Mouse (Mus musculus): ENCODE results near the gene Krt72.
A peak's percentile ranks its signal among the peaks of the same experiment; 100 is the strongest.

Gene Krt72

DNA sequence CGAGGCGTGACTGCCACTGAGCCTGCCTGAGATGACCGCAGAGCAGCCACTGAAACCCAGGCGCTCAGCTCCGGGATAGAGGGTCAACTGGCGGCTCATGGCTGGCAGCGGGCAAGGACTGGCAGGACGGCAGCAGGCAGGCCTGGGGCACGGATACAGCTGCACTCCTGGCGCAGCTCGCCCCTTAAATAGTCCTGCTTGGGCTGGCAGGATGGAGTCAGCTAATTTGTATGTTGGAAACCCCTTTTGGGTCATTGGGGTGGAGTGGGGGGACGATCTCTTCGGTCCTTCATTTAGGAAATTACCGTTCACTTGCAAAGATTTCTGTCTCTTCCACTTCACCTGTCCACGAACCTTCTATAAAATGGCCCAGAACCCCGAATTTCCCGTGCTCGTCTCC, at the start of gene Krt72:
Gene Krt72 (minus strand): TSS at position 101 of the 400 bp plus-strand sequence.
- no peak for DNase-seq (ENCODE audit: low spot score)

- DNase-seq (ENCODE audit: low spot score), result no peak
Observed at GRCm38 (mm10) chr15:101834784-101835328, 48.6 kb upstream of the Krt72 start.

GRCm38 (mm10) chr15:101833131-101833530, 46.9 kb upstream of the Krt72 start:
- DNase-seq (ENCODE audit: low spot score), result no peak

- DNase-seq (ENCODE audit: low spot score), result no peak
Observed at GRCm38 (mm10) chr15:101829441-101829840, 43.2 kb upstream of the Krt72 start.

- no peak for DNase-seq (ENCODE audit: low spot score)
Observed at GRCm38 (mm10) chr15:101821786-101822185, 35.5 kb upstream of the Krt72 start.

- DNase-seq (ENCODE audit: low spot score), result no peak
Observed at GRCm38 (mm10) chr15:101817875-101818274, 31.6 kb upstream of the Krt72 start, which contains the start of gene Krt2. Gene Krt2, minus strand, starts transcription at chr15:101818169.

DNA sequence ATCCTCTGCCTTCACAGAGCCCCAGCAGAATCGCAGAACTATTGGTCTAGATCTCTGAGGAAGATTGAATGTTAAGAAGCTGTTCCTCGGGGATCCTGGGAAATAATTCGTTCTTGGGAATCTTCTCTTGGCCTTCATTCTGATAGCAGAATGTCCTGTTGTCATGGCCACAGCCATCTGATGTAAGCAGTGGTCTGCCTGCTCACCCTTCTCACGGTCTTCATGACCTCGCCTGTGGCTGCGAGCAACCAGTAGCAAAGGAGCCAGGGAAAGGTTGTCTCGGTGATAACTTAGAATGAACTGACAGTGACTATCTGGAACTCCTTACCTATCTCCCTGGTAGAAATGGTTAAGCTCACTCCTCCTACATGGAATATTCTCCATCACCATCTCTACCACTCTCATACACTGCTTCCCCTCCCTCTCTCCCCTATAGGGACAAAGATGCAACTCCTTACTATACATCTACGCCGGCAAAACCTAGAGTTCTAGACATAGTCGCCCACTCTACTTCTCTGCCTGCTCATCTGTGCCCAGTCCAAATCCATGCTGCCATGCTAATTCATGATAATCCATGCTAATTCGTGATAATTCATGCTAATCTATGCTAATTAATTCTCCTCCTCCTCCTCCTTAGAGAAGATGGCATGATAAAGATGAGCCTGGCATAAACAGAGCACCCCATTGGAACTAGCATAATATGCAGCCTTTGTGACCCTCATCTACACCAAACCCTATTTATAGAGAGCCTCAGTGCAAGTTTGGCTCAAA, 17.0 kb upstream of the Krt72 start:
- no peak for DNase-seq (ENCODE audit: low spot score)

GRCm38 (mm10) chr15:101802296-101802835, 16.1 kb upstream of the Krt72 start, which contains the start of gene Krt73:
Gene Krt73, minus strand, starts transcription at chr15:101802346.
- DNase-seq (ENCODE audit: low spot score), result no peak

GRCm38 (mm10) chr15:101790867-101791266, 4.6 kb upstream of the Krt72 start:
- DNase-seq (ENCODE audit: low spot score), result no peak

DNA sequence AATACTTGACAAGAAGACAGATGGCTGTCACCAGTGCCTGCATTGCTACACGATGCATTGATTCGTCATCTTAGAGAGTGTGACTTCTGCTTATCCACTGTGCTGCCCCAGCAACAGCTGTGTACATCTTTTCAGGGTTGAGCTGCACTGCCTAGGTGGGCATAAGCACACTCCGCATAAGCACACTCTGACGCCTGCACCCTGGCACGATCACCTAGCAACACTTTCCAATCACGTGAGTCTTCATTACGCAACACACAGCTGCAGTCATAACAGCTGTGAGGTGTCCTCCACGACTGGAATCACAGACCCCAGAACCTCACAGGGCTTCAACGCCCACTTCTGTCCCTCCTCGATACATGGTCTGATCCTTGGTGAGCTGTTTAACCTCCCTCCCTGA, 12.8 kb downstream of the Krt72 start:
- no peak for DNase-seq (ENCODE audit: low spot score)

DNA sequence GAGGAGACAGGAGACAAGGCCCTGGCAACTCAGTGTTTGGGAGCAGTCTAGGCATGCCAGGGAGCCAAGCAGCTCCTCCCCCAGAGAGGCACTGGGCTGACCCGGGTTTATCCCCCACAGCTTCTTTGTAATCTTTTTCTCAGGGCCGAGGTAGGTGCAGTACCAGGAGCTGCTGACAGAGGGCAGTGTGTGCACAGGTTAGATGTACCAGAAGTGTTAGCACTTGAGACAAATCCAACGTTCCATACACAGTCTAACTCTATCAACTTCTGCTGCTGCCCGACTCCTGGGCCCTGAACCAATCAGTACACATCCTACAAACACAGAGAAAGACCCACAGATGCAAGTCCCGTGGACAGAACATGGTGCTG, 13.6 kb downstream of the Krt72 start:
- DNase-seq (ENCODE audit: low spot score), result peak; percentile 76

- no peak for DNase-seq (ENCODE audit: low spot score)
Observed at GRCm38 (mm10) chr15:101772080-101772710, 14.1 kb downstream of the Krt72 start.

- DNase-seq (ENCODE audit: low spot score), result no peak
Observed at GRCm38 (mm10) chr15:101770226-101770625, 16.0 kb downstream of the Krt72 start.

GRCm38 (mm10) chr15:101742711-101743110, 43.5 kb downstream of the Krt72 start, which contains the start of gene Krt71:
Gene Krt71, minus strand, starts transcription at chr15:101743109.
- no peak for DNase-seq (ENCODE audit: low spot score)

DNA sequence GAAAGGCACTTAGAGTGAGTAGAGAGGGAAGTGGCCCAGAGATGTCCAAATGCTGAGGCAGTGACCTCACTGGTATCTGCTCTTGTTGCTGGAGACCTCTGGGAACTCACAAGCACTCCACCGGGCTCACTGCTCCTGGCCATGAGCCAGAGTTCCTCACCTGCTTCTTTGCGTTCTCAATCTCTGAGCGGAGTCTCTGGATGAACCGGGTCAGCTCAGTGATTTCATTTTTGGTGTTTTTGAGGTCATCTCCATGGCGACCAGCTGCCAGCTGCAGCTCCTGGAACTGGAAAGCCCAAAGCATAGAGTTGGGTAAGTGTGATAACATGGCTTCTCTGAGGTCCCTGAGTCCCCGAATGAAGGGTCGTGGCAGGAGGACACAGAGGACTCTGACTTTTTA, 48.5 kb downstream of the Krt72 start:
- DNase-seq (ENCODE audit: low spot score), result no peak

DNA sequence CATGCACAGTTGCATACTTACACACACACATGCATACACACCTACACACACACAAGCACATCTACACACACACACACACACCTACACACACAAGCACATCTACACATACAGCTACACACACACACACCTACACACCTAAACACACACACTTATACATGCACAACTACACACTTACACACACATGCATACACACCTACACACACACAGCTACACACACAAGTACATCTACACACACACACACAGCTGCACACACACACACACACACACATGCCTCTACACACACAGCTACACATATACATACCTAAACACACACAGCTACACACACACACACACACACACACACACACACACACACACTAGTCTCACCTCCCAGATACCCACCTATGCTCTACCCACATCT, 55.6 kb downstream of the Krt72 start:
- no peak for DNase-seq (ENCODE audit: low spot score)
